Mouse (Mus musculus) embryonic fibroblast, embryonic 13.5 days (primary cell): Measurements from ENCODE around the gene Ltbp4.

ENCODE experiments used
- CTCF ChIP-seq: IDR thresholded peaks from 2 replicates; pipeline ENCODE4 v1.5.1; 2011; ENCODE audit warnings: mild to moderate bottlenecking, control low read depth, low read length, moderate library complexity, borderline replicate concordance; ENCODE audit not compliant: insufficient read depth
- POLR2A ChIP-seq: IDR thresholded peaks from 2 replicates; pipeline ENCODE4 v1.6.1; 2011; ENCODE audit warnings: low read depth, mild to moderate bottlenecking, control low read depth, low read length, moderate library complexity

DNA sequence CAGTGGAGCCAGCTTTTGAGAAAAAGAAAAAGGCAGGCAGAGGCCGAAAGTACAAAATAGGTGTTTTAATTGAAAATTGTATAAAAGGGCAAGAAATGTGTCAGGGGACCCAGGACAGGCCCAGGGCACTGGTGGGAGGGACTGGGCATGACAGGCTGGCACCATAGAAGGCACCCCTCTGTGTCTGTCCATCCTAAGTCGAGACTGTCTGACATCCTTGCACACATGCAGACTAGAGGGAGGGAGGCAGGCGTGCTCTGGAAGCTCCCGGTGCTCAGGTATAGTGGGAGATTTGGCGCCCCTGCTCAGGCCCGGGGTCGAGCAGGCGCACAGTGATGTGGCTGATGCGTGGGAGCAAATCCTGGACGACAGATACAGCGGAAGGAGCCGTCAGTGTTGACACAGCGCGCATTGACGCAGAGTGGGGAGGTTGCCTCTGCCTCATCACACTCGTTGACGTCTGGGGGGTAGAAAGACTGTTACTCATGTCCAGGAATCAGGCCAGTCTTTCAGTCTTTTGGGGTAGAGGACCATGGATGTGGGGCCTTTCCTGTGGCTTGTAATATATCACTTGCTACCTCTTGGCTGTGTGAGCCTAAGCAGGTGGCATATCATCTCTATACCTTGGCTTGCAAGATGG is 32.3 kb downstream of the Ltbp4 start:
- TF ChIP-seq POLR2A = no peak
- no peak for TF ChIP-seq CTCF
